Mouse (Mus musculus): ENCODE results near the gene Ddx4. TPM values are rescaled to one million over a fixed set of nuclear protein-coding genes. Genes with fewer than 3 reads are reported as not detected.

Ddx4 gene
- total RNA-seq (2021) = 1 to 10 TPM; 1.4 to 1.5 TPM

DNA sequence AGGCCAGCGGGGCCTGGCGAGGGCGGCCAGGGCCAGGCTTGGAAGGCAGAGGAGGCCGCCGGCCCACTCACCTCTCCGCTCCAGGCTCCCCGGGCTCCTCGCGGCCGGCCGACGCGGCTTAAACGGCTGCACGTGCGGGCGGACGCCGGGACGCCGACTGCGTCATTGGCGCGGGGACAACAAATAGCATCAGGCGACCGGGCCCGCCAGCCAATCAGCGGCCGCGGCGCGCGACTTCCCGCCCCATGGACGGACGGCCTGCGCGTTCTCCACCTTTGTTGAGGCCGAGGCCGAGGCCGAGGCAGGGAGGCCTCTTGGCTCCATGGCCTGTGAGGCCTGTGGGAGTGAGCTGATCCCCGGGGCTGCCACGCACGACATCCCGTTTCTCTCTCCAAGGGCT is at the start of gene Ddx4:
Ddx4 (minus strand) TSS at position 271 of the 400 bp plus-strand sequence.
- no peak for DNase-seq (ENCODE audit: extremely low spot score in 1 of 2, low spot score in 1 of 2)

DNA sequence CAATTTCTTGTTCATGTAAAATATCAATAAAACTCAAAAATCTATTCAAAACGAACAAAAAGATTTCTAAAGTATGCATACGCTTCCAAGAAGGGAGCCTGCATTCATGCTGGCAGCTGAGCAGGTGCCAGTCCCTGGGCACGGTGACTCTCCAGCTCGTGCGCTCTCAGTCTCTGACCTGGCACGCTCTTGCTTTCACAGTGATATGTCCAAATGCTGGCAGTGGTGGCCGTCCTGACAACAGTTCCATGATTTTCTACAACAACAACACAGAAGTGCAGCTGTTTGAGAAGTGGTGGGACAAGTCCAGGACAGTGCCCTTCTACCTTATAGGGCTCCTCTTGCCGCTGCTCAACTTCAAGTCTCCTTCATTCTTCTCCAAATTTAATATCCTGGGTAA is 49.0 kb upstream of the Ddx4 start:
- no peak for DNase-seq (ENCODE audit: extremely low spot score in 1 of 2, low spot score in 1 of 2)

DNA sequence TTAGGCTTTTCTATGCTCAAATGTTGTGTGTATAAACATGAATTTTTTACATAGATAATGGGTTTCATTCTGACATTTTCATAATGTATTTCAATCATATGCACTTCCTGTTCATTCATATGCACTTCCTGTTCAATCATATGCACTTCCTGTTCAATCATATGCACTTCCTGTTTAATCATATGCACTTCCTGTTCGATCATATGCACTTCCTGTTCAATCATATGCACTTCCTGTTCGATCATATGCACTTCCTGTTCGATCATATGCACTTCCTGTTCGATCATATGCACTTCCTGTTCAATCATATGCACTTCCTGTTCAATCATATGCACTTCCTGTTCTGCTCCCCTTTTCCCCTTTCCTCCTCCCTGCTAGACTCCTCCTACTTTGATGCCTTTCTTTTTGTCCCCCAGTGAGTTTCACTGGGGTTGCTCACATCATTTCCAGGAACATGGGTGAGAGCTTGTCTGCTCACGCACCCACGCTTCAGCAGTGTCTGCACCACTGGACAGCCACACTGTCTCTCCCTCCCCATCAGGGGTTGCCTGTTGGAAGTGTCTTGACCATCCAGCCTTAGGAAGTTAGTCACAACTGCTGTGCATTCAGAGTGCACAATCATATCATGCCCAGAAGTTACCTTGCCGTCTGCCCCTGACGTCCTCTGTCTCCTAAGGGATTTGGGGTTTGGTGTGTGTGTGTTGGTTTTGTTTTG is 43.4 kb upstream of the Ddx4 start:
- DNase-seq (ENCODE audit: extremely low spot score in 1 of 2, low spot score in 1 of 2) = no peak

DNA sequence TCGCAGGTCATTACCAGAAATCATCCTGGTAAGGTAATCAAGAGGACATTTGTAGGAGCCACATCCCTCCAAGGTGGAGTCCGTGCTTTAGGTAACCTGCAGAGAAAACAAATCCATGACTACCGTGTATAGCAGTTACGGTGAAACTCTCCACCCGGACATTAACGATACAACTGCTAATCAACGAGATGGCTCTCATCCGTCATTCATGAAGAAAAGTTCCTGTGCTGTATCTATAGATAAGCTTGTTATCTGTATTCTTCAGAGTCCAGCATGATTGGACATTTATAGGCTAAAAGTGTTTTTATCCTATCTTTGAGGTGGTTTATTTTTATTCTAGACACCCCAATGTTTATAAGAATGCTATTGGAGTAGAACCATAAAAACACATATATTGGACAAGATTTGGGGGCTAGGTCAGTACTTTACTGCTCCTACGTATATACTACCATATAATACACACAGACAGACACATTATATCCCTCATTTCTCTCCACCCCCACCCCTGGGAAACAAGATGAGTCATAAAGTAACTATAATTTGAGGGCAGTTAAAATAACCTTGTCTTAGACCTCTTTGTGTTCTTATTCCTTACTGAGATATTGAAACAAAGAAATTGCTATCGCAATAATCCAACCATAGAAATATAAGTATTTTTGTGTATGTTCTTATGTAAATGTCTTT is 40.7 kb upstream of the Ddx4 start:
- no peak for DNase-seq (ENCODE audit: extremely low spot score in 1 of 2, low spot score in 1 of 2)

DNA sequence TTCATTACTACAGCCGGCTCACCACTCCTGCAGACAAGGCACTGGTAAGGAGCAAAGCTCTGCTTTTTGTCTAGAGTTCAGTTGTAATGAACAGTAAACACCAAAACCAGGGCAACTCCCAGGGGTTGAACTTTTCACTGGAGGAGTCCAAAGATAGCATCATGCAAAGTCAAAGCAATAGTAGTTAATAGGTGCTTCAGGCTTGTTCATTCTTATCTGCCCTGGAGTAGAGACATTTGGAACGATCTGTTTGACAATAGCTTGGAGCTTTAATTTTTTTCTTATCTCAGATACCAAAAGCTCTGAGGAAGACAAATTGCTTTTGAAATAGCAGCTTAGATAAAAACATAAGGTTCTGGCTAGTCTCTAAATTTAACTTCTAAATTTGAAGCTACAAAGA is 33.9 kb upstream of the Ddx4 start:
- no peak for DNase-seq (ENCODE audit: extremely low spot score in 1 of 2, low spot score in 1 of 2)

DNA sequence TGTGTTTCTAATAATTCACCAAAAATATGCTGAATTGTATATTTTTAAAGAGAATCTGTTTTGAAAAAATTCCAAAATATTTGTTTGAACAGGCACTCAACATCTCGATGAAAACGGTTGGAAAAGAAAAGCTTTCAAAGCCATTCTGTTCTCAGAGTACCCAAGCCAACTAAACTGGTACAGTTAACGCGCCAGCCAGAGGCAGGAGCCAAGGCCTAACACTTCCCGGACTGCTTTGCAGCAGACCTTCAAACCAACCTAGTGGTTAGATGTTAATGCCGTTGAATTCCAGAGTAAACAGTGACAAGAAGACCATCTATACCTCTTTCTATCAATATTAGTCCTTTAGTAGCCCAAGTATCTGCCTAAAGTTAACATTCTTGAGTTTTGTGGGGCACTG is 31.7 kb upstream of the Ddx4 start:
- DNase-seq (ENCODE audit: extremely low spot score in 1 of 2, low spot score in 1 of 2) = no peak

DNA sequence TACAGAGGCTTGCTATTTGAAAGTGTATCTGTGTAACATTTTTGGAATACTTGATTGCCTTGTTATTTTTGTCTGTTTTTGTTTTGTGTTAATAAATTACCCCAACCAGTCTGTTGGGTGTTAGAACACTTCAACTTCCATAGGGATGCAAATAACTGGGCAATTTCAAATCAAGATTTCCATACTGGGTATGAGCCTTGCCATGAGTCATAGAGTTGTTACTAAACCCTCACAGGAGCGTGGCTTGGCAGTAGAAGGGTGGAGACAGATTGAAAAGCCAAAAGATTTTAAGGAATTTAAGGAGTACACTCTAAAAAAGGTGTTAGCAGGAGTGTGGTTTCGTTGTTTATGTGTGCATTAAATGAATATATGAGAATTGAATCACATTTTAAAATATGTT is 31.0 kb upstream of the Ddx4 start:
- DNase-seq (ENCODE audit: extremely low spot score in 1 of 2, low spot score in 1 of 2) = no peak

DNA sequence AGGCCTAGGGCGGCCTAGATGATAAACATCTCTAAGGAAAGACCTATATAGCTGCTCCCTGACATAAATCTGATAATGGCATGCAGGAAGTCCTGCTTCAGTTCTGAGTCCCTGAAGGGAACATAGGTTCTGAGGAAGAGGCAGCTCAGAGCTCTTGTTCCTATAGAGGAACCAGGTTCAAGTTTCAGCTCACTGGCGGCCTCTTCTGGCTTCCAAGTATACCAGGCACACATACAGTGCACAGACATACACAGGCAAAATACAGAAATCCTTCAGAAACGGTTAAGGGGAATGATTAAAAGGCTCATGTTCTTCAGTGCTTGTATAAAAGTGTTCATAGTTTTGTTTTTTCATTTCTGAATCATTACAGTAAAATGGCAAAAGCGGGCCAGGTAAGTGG is 25.9 kb upstream of the Ddx4 start:
- DNase-seq (ENCODE audit: extremely low spot score in 1 of 2, low spot score in 1 of 2) = no peak

DNA sequence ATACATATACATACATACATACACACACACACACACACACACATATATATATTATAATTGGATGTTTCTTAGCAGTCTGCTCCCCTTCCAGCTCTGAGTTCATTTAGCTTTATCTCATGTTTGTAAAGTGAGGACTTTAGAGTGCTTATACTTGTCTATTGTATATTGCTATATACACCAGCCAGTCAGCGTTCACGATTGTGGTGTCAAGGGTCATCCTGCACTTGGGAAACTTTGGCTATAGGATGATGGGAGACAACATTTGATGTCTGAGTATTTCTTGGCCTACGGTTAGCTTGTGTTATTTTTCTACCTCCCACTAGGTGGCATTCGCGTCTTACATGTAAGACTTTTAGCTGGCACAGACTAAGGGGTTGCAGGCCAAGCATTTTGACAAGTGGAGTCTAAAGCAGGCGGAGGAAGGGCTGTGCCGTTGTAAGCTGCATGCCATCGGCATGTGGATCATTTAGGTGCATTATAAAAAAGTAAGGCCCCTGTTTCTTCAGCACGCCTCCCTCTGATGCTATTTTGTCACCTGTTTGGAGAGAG is 21.7 kb upstream of the Ddx4 start:
- peak; percentile 31 to 40 for DNase-seq (ENCODE audit: extremely low spot score in 1 of 2, low spot score in 1 of 2)

DNA sequence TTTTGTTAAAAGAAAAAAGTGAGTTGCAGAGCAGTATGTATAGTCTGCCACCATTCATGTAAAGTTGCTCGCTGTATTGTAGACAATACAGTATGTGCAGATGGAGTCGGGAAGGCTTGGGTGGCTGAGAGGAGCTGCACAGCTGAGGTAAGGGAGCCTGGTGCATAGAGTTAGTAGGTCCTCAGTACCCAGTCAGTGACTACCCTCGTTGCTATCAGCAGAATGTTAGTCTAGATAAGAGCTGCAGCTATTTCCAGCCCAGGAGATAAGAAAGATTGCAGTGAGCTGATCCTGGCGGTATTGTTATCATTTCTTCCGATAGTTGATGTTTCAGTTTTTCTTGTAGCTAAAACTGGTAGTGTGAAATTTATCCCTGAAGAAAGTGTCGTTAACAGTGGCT is 20.5 kb upstream of the Ddx4 start:
- DNase-seq (ENCODE audit: extremely low spot score in 1 of 2, low spot score in 1 of 2) = no peak

DNA sequence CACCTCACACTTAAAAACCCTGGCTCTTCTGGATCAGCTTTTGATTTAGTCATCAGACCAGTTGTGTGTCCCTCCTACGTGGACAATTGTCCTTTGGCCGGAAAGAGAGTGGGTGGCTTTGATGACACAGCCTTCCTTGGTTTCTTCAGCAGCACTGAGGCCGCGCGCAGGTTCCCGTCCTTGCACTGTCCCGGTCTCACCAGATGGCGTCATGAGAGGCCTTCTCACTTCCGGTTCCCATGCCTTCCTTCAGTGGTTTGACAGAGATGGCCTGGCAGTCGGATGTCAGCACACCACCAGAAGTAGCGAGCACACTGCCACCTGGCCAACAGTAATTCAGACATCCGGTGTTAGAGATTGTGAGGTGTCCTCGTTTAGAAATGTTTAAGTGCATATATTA is 19.4 kb upstream of the Ddx4 start:
- DNase-seq (ENCODE audit: extremely low spot score in 1 of 2, low spot score in 1 of 2) = no peak

DNA sequence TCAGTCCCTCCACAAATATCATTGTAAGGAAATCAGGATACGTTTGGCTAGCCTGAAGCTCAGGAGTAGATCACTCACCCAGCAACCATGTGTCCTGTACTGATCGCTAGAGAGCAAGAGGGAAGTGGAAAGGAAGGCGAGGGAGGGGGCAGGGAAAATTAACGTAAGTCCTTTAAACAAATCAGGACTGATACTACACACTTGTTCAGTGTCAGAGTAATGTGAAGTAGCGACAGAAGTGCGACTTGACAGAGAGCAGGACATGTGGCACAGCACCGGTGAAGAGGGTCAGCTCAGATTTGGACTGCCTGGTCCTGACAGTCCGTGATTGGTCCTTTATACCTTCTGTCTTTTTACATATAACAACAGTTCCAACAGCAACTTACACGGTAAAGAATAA is 14.9 kb upstream of the Ddx4 start:
- no peak for DNase-seq (ENCODE audit: extremely low spot score in 1 of 2, low spot score in 1 of 2)

DNA sequence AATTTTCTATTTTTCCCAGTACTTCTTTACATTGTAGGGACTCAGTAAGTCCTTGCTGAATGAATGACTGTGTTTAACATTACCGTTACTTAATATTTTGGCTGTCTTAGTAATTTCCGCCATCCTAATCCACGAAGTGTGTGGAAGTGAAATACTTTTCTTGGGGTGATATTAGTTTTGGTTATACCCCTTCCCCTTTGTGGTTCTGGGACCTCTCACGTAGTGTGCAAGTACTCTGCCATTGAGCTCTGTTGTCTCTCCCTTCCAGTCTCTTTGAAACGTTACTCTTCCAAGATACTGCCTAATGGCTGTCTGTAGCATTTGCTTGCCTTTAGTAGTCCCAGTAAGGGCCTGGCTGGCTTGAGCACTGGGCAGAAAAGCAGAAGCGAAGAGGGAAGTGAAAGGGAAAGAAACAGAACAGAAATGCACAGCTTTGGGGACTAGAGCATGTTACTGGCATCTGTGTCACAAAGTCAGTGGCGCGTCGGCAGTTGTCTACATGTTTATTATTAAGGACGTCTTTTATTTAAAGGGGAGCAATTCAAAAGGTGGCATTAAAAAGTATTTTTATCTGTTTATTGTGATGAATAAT is 14.3 kb upstream of the Ddx4 start:
- no peak for DNase-seq (ENCODE audit: extremely low spot score in 1 of 2, low spot score in 1 of 2)

DNA sequence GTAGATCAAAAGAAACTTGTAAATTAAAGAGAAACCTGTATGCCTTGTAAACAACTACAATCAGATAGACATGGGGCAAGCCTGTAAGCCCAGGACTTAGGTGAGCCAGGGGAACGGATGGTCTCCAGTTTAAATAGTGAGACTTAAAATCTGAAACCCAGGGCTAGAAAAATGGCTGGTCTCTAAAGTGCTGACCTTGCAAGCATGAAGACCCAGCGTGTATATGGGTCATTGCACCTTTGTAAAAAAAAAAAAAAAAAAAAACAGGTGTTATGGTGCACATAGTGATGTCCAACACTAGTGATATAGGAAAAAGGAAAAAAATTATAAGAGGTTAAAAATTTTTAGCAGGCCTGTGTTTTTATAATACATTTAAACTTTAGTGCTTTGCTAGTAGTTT is 9.4 kb upstream of the Ddx4 start:
- DNase-seq (ENCODE audit: extremely low spot score in 1 of 2, low spot score in 1 of 2) = no peak

DNA sequence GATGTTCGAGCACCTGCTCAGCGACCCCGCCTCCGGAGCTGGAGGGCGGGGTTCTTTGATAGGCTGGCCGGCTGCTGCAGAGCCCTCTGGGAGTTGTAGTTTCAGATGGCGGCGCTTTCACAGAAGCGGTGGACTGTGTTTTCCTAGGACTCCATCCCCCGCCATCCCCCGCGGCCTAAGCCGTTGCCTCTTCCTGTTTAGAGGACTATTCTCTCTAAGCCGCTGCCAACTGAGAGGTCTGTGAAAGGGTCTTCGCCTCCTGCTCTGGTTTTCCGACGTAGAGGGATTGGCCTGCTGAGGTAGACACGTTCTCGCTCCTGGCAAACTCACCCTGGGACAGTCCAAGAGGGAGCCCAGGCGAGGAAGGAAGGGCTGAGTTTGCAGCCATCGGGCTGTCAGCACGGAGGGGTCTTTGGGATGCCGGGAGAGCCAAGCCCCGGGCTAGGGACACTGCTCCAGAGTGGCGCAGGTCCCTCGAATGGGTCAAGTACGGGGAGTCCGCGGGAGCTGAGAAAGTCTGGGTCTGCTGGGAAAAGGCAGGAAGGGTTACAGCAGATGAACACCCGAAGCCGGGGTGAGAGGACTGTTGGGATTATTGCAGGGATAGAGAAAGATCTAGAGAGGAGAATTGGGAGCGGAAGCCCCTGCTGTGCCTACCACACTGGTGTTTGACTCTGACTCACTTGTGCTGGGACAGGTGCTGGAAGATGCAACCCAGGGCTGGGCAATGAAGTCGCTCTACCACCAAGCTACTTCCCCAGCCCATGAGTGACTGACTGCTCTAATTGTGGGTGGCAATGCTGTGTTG is 8.5 kb upstream of the Ddx4 start, which contains the start of gene Slc38a9:
Slc38a9 (plus strand) TSS at position 178 of the 808 bp plus-strand sequence.
- peak; percentile 81 to 82 for DNase-seq (ENCODE audit: extremely low spot score in 1 of 2, low spot score in 1 of 2)

DNA sequence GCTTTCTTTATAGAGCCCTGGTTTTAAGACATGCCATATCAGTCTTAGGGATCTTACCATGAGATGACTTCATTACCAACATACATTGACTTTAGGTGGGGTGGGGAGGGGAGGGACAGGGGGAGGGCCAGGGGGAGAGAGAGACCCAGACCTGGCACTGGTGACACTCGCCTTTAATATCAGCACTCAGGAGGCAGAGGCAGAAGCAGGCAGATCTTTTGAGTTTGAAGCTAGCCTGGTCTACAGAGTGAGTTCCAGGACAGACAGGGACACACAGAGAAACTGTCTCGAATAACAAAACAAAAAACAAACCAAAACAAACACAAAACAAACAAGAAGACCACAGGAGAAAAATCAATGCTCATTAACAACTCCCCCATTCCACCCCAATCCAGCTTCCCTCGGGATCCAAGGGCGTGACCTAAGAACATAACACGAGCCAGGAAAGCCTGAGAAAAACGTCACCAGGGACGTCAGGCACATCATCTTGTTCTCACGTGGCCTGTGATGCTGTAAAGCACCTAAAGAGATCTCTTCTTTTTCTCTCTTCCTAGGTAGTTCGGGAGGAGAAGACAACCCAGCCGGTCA is 7.8 kb upstream of the Ddx4 start:
- DNase-seq (ENCODE audit: extremely low spot score in 1 of 2, low spot score in 1 of 2) = no peak

DNA sequence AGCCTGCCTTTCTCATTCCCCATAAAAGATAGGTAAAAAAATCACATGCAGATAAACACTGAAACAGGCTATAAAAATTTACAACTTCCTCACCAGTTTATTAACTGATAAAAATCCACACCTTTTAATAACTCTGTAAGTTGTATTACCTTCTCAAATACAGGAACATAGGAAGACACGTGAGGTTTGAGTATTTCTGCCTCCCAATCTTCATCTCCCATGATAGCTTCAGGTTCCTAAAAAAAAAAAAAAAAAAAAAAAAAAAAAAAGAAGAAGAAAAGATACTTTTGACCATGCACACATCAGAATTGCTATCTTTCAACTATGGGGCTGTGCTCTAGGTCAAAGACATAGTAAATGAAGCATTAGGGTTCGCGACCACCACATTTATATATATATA is 1.1 kb downstream of the Ddx4 start:
- DNase-seq (ENCODE audit: extremely low spot score in 1 of 2, low spot score in 1 of 2) = no peak

DNA sequence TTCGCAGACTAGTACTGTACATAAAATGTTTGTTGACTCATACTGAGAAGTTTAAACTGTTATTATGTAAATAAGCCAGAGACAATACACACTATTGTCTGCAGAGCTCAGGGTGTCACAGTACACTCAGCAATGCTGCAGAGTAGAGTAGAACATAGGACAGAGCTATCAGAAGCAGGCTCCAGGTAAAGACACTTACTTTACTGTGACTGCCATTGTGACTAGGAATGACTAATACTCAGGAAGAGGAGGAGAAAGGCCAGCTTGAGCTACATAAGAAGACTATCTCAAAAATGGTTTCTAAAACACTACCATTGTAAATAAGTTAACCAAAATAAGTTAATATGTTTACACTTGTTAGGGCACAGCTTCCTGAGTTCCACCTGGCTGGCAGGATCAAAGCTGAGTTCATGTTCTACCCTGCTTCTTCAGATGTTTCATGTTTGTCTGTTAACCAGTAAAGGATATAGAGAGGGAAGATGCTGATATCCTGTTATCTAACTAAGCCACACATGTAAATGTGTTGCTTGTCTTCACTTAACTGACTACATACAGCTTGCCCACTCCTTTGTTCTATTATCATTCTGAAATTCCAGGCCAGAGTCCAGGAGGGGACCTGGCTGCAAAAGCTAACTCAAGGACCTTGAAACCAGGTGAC is 6.6 kb downstream of the Ddx4 start:
- DNase-seq (ENCODE audit: extremely low spot score in 1 of 2, low spot score in 1 of 2) = no peak

DNA sequence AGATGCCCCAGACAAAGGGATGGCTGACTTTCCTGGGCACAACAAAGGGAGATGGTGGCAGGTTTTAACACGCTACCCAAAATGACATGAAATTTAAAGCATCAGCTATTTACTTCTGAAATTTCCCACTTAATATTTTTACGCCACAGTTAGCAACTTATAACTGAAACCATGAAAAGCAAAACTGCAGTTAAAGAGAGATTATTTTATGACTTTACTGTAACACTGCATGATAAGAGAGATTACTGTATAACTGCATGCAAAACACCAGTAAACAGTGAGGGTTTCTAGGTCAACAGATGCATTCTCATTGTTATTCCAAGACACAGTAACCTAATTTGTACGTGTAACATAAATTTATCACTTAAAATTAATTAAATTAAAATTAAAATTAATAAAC is 7.3 kb downstream of the Ddx4 start:
- DNase-seq (ENCODE audit: extremely low spot score in 1 of 2, low spot score in 1 of 2) = no peak

DNA sequence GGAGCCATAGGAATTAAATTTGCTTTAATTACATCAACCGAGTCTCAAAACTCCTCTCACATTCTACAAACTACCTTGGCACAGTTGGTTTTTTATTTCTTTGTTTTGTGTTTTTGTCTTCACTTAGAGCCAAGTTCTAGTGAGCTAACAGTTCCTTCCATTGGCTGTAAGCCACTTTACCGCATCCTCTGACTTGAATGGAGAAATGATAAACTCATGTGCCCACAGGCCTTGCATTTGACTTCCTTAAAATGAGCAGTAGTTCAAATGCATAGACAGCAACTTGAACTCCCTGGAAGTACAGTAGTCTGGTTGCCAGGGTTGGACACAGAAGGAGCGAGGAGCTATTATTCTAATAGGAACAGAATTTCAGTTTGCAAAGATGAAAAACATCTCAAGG is 9.4 kb downstream of the Ddx4 start:
- DNase-seq (ENCODE audit: extremely low spot score in 1 of 2, low spot score in 1 of 2) = no peak
